Mouse (Mus musculus) layer of hippocampus, adult 2 months (tissue): ENCODE data around the gene B4galt1. TPM values are rescaled to one million over a fixed set of nuclear protein-coding genes. Genes with fewer than 3 reads are reported as not detected.

ENCODE experiments used
- DNase-seq, 2 experiments: peaks; one replicate each; pipeline ENCODE4 v3.0.0; 2022; ENCODE audit warnings: low spot score in 2 of 2
- H3K27ac ChIP-seq: fragments of 200-600 bp; 2 replicates; pipeline ENCODE4 v1.8.1; 2022
- H3K4me3 ChIP-seq: fragments of 200-600 bp; 2 replicates; pipeline ENCODE4 v1.8.1; 2022; ENCODE audit warnings: mild to moderate bottlenecking
- CTCF ChIP-seq: fragments of 200-600 bp; conservative IDR thresholded peaks from 2 replicates; pipeline ENCODE4 v1.8.1; 2022; ENCODE audit warnings: antibody characterized with exemption, mild to moderate bottlenecking, moderate library complexity
- total RNA-seq, 2 experiments: library from RNA; stranded (reverse); gene quantifications; 2 replicates each; pipeline ENCODE4 v1.2.3; 2021

The B4galt1 gene
- total RNA-seq, 2 experiments from 2014 or later: 8.5 to 10.8 TPM

- DNase-seq: no peak
- TF ChIP-seq CTCF: no peak
- Histone ChIP-seq H3K4me3 (no peak overlapping the region), H3K27ac (no peak overlapping the region; the same call in 1 of the 2 replicates)
Observed at GRCm38 (mm10) chr4:40846143-40846931, 7.5 kb downstream of the B4galt1 start.

- Histone ChIP-seq H3K4me3 (no peak overlapping the region), H3K27ac (peak overlapping the region; percentile 72)
- no peak for DNase-seq
- no peak for TF ChIP-seq CTCF
Observed at GRCm38 (mm10) chr4:40844811-40845751, 8.7 kb downstream of the B4galt1 start.

DNA sequence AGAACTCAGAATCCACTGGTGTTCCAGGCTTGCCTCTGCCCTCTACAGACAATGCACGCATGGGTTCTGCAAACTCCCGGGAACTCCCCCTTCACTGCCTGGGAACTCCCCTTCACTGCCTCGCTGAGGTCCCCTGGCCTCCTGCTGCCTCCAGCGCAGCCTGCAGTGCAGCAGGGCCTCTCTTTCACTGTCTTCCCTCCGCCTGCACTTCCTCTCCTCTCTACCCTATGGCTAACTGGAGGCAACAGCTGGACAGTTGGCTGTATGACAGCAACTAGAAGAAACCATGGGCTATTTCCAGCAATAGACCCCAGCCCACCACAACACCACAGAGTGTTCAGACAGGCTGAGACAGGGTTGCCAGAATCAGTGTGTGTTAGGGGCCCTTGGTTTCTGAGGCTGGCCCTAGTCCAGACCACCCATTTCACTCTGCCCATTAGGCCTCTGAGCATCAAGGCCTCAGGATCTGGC lies 9.5 kb downstream of the B4galt1 start:
- Histone ChIP-seq H3K4me3 (no peak overlapping the region), H3K27ac (peak overlapping the region; percentile 72)
- DNase-seq: no peak
- no peak for TF ChIP-seq CTCF

- TF ChIP-seq CTCF: no peak
- no peak for DNase-seq
- Histone ChIP-seq H3K4me3 (no peak overlapping the region), H3K27ac (peak overlapping the region; percentile 72; the same call in 1 of the 2 replicates)
Observed at GRCm38 (mm10) chr4:40843726-40844125, 10.1 kb downstream of the B4galt1 start.

GRCm38 (mm10) chr4:40840448-40840847 lies 13.4 kb downstream of the B4galt1 start:
- TF ChIP-seq CTCF: no peak
- peak overlapping the region; percentile 18; the same call in 1 of the 2 replicates for H3K27ac ChIP-seq
- DNase-seq: no peak
- no peak overlapping the region for H3K4me3 ChIP-seq

DNA sequence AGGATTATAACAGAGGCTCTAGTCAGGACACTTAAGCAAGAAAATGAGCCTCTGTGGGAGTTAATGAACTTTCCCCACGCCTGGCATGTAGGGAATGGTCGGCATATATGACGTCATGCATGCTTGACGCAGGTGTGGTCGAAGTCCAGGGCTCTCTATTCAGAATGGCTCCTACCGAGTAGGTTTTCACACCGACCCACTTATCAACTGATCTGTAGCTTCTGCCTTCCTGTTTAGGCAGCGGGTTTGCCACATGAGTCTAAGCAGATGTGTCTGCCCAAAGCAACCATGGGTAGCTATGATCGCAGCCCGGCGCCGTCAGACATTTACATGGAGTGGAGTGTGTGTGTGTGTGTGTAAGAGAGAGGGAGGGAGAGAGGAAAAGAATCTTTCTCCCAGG lies 14.6 kb downstream of the B4galt1 start:
- H3K4me3 ChIP-seq: no peak overlapping the region
- no peak for DNase-seq
- 0 out of 2 replicates have a peak overlapping the region, but pooled peaks have one; percentile 10 for H3K27ac ChIP-seq
- no peak for TF ChIP-seq CTCF

DNA sequence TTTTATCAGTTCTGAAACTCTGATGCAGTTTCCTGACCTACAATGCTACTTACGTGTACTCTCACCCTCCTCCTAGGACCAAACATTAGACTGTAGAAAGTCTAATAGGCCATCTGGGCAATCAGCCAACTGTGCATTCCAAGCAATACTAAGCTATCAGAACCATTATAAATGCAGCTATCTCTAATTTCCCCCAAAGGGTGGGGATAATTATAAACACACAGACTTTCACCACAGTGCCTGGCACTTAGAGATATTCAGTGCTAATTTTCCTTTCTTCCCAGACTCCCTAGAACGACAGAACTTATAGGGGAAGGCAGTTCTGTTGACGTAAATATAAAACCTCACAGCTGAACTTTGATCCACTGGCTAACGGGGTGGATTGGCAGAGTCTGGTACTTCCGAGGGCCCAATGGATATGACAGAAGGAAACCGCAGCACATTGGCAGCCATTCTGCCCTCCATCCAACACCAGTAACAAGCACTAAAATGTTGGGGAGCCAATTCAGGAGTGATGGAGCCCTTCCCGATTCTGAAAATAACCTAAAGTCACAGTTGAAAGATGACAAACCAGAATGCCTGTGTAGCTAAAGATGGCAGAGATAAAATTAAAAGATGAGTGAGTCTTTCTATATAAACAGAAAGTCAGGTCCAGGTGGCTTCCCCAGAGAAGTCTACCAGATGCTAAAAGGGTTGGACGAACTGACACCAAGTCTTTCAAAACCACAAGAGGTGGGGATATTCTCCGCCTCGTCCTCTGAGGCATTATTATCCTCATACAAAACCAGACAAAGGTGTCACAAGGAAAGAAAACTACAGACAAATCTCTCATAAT lies 16.1 kb downstream of the B4galt1 start:
- no peak for DNase-seq
- Histone ChIP-seq H3K4me3 (no peak overlapping the region), H3K27ac (peak overlapping the region; percentile 39; the same call in 1 of the 2 replicates)
- no peak for TF ChIP-seq CTCF

DNA sequence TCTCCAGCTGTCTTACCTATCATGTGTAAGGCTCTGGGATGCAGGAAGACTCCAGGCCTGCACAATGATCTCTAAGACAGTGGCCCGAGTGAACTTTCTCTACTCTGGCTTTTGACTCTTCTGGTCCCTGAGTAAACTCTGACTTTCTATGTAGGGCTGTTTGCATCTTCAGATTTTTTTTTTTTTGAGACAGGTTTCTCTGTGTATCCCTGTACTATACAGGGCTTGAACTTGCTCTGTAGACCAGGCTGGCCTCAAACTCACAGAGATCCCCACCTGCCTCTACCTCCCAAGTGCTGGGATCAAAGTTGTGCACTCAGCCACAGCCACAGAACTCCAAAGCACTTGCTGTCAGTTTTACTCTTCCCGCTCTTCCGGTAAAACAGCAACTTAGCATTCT lies 16.8 kb downstream of the B4galt1 start:
- TF ChIP-seq CTCF: no peak
- DNase-seq: no peak
- Histone ChIP-seq H3K27ac (no peak overlapping the region; the same call in 1 of the 2 replicates), H3K4me3 (no peak overlapping the region)

- no peak for DNase-seq
- no peak for TF ChIP-seq CTCF
- no peak overlapping the region for H3K27ac ChIP-seq
- H3K4me3 ChIP-seq: no peak overlapping the region
Observed at GRCm38 (mm10) chr4:40834872-40835271, 18.9 kb downstream of the B4galt1 start.

GRCm38 (mm10) chr4:40834232-40834786 lies 19.5 kb downstream of the B4galt1 start:
- TF ChIP-seq CTCF: no peak
- DNase-seq: no peak
- Histone ChIP-seq H3K27ac (no peak overlapping the region), H3K4me3 (no peak overlapping the region)

DNA sequence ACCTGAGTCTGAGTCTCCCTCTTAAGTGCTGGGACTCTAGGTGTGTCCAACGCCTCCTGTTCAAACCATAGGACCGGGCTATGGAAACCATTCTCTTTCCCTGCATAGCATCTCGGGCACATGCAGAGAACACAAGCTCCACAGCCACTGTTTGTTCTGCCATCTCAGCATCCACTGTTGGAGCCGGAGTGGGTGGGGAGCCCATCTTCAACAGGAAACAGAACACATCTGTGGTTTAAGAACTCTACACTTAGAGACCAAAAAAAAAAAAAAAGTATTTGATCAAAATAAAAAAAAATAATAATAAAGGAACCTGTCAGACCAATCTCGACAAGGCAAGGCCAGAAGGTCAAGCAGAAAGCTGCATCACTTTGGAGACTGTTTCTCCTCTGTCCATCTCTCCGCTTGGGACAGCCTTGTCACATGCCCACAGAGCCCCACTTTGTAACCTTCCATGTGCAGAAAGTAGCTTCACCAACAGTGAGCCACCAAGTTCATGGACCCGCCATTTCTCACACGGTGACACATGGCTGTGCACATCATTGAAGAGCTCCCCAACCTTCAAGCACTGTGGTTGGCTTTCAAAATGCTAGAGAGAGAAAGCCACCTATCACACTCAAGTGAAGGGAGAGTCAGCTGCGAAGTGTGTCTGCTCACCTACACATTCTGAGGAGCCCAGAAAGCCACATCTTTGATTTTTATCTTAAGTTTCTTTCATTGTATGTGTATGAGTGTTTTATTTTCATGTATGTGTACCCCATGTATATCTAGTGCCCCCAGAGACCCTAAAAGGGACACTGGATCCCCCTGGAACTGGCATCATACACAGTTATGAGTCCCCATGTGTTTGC lies 20.2 kb downstream of the B4galt1 start:
- no peak for TF ChIP-seq CTCF
- no peak overlapping the region for H3K27ac ChIP-seq
- H3K4me3 ChIP-seq: no peak overlapping the region

More for the DNA sequence above, 20.2 kb downstream of the B4galt1 start:
- DNase-seq: no peak
